Mouse (Mus musculus) Patski (cell line): ENCODE results near the gene Mrm2. TPM values are rescaled to one million over a fixed set of nuclear protein-coding genes. Genes with fewer than 3 reads are reported as not detected.

Experiments
- ATAC-seq: fragments of 100-300 bp; one replicate; pipeline ENCODE4 v1.8.0; 2021
- CTCF ChIA-PET: fragments of 350-600 bp; sonication (Branson Sonifier 250); formaldehyde crosslinking; loops from one replicate; lab custom pipeline; 2022; ENCODE audit warnings: inconsistent platforms; lab: Charles Lee
- POLR2A ChIA-PET: fragments of 350-600 bp; sonication (Branson Sonifier 250); formaldehyde crosslinking; loops from one replicate; lab custom pipeline; 2022; ENCODE audit warnings: antibody characterized with exemption, inconsistent platforms; lab: Charles Lee
- DNase-seq: peaks from one replicate; pipeline ENCODE4 v3.0.0-alpha.2; 2011; ENCODE audit warnings: low read depth, low spot score
- H3K27me3 ChIP-seq: fragments of 371-371 bp; one replicate; pipeline ENCODE4 v1.5.1; 2021
- CTCF ChIP-seq: fragments of 100-300 bp; IDR thresholded peaks from one replicate; pipeline ENCODE4 v1.5.1; 2021
- in situ Hi-C: fragments of 300-500 bp; cut with MboI; formaldehyde crosslinking; loops from 3 replicates; pipeline ENCODE4 v1.11.1; 2018; ENCODE audit warnings: low pct_unique_long_range_greater_than_20kb, mixed read lengths
- polyA plus RNA-seq: library from polyadenylated mRNA; unstranded; gene quantifications from one replicate; pipeline ENCODE4 v1.2.3, GENCODE M21; 2021

Mrm2 gene
- polyA plus RNA-seq, 1 experiment from 2014 or later: 13.1 TPM

GRCm38 (mm10) chr5:140316716-140317115, 15.0 kb downstream of the Mrm2 start:
- ChIA-PET POLR2A (interaction anchor here (1.0 kb wide), 1 partner anchor 14 kb away, joined by 3 read pairs; no protein-coding TSS in a partner anchor), CTCF (interaction anchor here (1.3 kb wide), 1 partner anchor 20 kb away, joined by 4 read pairs; no protein-coding TSS in a partner anchor)
- H3K27me3 ChIP-seq: no peaks in the 10 kb centered on the region
- TF ChIP-seq CTCF: no peak
- no peak for ATAC-seq
- in situ Hi-C loops: no loop called here
- no peak for DNase-seq

- no peak for DNase-seq
- CTCF ChIA-PET: no interaction called here
- no peak for TF ChIP-seq CTCF
- no peak for ATAC-seq
- in situ Hi-C loops: no loop called here
- POLR2A ChIA-PET: interaction anchor here (1.1 kb wide), 1 partner anchor 11 kb away, joined by 5 read pairs; no protein-coding TSS in a partner anchor
- no peaks in the 10 kb centered on the region for H3K27me3 ChIP-seq
Observed at GRCm38 (mm10) chr5:140307602-140308001, 24.1 kb downstream of the Mrm2 start.

- no peaks in the 10 kb centered on the region for H3K27me3 ChIP-seq
- CTCF ChIA-PET: interaction anchor here (0.9 to 1.2 kb wide), 2 partner anchors 12 to 14 kb away, joined by 3 to 5 read pairs; no protein-coding TSS in a partner anchor
- in situ Hi-C loops: no loop called here
- DNase-seq (no peak), ATAC-seq (no peak)
- POLR2A ChIA-PET: no interaction called here
- no peak for TF ChIP-seq CTCF
Observed at GRCm38 (mm10) chr5:140306016-140306415, 25.7 kb downstream of the Mrm2 start.

GRCm38 (mm10) chr5:140298291-140298690, 33.4 kb downstream of the Mrm2 start:
- POLR2A ChIA-PET: no interaction called here
- TF ChIP-seq CTCF: no peak
- in situ Hi-C loops: no loop called here

GRCm38 (mm10) chr5:140292152-140292551, 39.5 kb downstream of the Mrm2 start:
- ATAC-seq (no peak), DNase-seq (peak; percentile 10)
- CTCF ChIA-PET: interaction anchor here (1.0 to 1.7 kb wide), 4 partner anchors 11 to 94 kb away, joined by 3 to 5 read pairs (median 4); no protein-coding TSS in a partner anchor
- in situ Hi-C loops: loop anchor here (5.0 kb wide), 3 partner anchors 95 to 455 kb away; no protein-coding TSS in a partner anchor
- peak; percentile 84 for TF ChIP-seq CTCF
- H3K27me3 ChIP-seq: no peaks in the 10 kb centered on the region
- POLR2A ChIA-PET: no interaction called here

More at GRCm38 (mm10) chr5:140298291-140298690, 33.4 kb downstream of the Mrm2 start:
- ATAC-seq (no peak), DNase-seq (peak; percentile 19)
- CTCF ChIA-PET: interaction anchor here (1.0 to 1.7 kb wide), 3 partner anchors 17 to 459 kb away, joined by 3 to 4 read pairs (median 3); no protein-coding TSS in a partner anchor
- no peaks in the 10 kb centered on the region for H3K27me3 ChIP-seq

- TF ChIP-seq CTCF: no peak
- in situ Hi-C loops: no loop called here
Observed at GRCm38 (mm10) chr5:140289161-140289560, 42.5 kb downstream of the Mrm2 start.

GRCm38 (mm10) chr5:140288287-140288686, 43.4 kb downstream of the Mrm2 start:
- ATAC-seq (no peak), DNase-seq (no peak)
- POLR2A ChIA-PET: interaction anchor here (1.0 kb wide), 1 partner anchor 87 kb away, joined by 3 read pairs; no protein-coding TSS in a partner anchor
- CTCF ChIA-PET: interaction anchor here (1.8 kb wide), 1 partner anchor 450 kb away, joined by 4 read pairs; no protein-coding TSS in a partner anchor
- TF ChIP-seq CTCF: no peak
- in situ Hi-C loops: no loop called here
- H3K27me3 ChIP-seq: no peaks in the 10 kb centered on the region

More at GRCm38 (mm10) chr5:140289161-140289560, 42.5 kb downstream of the Mrm2 start:
- CTCF ChIA-PET: interaction anchor here (1.8 kb wide), 1 partner anchor 451 kb away, joined by 4 read pairs; no protein-coding TSS in a partner anchor
- ATAC-seq (no peak), DNase-seq (no peak)
- H3K27me3 ChIP-seq: no peaks in the 10 kb centered on the region
- POLR2A ChIA-PET: no interaction called here

GRCm38 (mm10) chr5:140284761-140285160, 46.9 kb downstream of the Mrm2 start:
- no peak for TF ChIP-seq CTCF
- DNase-seq: no peak
- CTCF ChIA-PET: no interaction called here
- POLR2A ChIA-PET: no interaction called here
- no peaks in the 10 kb centered on the region for H3K27me3 ChIP-seq
- in situ Hi-C loops: no loop called here
- ATAC-seq: no peak

- no peak for TF ChIP-seq CTCF
- ChIA-PET POLR2A (no interaction called here), CTCF (no interaction called here)
- H3K27me3 ChIP-seq: no peaks in the 10 kb centered on the region
- in situ Hi-C loops: no loop called here
- no peak for DNase-seq
- no peak for ATAC-seq
Observed at GRCm38 (mm10) chr5:140284011-140284410, 47.7 kb downstream of the Mrm2 start.

GRCm38 (mm10) chr5:140282900-140283299, 48.8 kb downstream of the Mrm2 start:
- ATAC-seq: no peak
- DNase-seq: no peak
- H3K27me3 ChIP-seq: no peaks in the 10 kb centered on the region
- CTCF ChIA-PET: no interaction called here
- POLR2A ChIA-PET: no interaction called here
- TF ChIP-seq CTCF: no peak
- in situ Hi-C loops: no loop called here

GRCm38 (mm10) chr5:140282376-140282775, 49.3 kb downstream of the Mrm2 start:
- no peak for DNase-seq
- CTCF ChIA-PET: interaction anchor here (1.5 kb wide), 1 partner anchor 12 kb away, joined by 5 read pairs; no protein-coding TSS in a partner anchor
- no peaks in the 10 kb centered on the region for H3K27me3 ChIP-seq
- ATAC-seq: no peak
- POLR2A ChIA-PET: no interaction called here
- in situ Hi-C loops: no loop called here
- TF ChIP-seq CTCF: no peak
